ENCODE assay signal across 8 mouse cellular contexts in the genomic region with DNA sequence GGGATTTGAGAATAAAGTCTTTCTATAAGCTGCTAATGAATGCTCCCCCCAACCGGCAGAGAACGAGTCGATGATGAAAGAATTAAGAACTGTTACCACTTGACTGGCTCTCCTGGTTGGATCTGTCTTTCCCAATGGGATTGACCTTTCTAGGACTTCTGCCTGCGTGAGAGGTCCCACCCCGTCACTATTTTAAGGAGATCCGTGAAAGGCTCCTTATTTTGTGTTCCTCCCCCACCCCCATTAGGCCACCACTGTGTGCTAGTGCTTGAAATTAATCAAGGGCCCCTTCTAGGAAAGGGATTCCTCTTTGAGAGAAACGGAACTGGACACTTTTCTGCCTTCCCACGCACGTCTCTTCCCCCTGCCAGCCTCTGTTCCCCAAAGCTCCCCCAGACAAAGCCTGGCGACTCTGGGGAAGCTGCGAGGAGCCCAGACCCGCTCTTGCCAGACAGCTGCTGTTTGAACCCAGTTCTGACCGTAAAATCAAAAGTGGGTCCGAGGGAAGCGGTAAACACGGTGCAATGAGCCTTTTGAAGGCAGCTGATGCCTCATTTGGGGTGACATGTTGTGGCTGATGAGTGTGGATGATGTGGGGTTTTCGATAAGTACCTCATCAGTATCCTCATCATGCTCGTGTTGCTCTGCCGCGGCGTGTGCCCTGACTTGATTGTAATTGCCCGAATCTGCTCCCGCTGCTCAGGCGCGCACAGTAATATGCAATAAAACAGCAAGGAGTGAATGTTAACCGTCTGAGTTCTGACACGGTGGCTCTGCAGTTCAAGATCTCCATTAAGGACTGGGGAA. TPM values are rescaled to one million over a fixed set of nuclear protein-coding genes. Genes with fewer than 3 reads are reported as not detected.
DNase-seq lines count a peak whose midpoint lies in the region; ATAC-seq lines count a peak whose summit lies in the region.

No protein-coding gene starts in this region.

- H3K9me3 ChIP-seq in heart, embryonic 13.5 days = no peaks in the 10 kb centered on the region
- no peaks in the 10 kb centered on the region for H3K9me3 ChIP-seq in lung, embryonic 16.5 days (ENCODE audit: control insufficient read depth, low read length)
- H3K9me3 ChIP-seq in stomach, embryonic 14.5 days (ENCODE audit: control insufficient read depth, low read depth, low read length) = no peaks in the 10 kb centered on the region

- H3K4me1 ChIP-seq in heart, embryonic 13.5 days = peaks cover 14% of the 10 kb centered on the region; the same call in 1 of the 2 replicates
- H3K4me1 ChIP-seq in lung, embryonic 16.5 days (replicated peaks; ENCODE audit: control insufficient read depth, insufficient read depth, low read length) = peaks cover 19% of the 10 kb centered on the region
- H3K4me1 ChIP-seq in stomach, embryonic 14.5 days (ENCODE audit: control insufficient read depth, insufficient read depth, low read length) = 0 out of 2 replicates have a peak, but pooled peaks cover 2% of the 10 kb centered on the region

- 11% methylated on average over 27 of the region's 27 CpGs for WGBS in heart, embryonic 13.5 days
- 10% methylated on average over 27 of the region's 27 CpGs for WGBS in lung, embryonic 16.5 days
- 16% methylated on average over 27 of the region's 27 CpGs for WGBS in stomach, embryonic 14.5 days

- H3K27ac ChIP-seq in heart, embryonic 13.5 days (replicated peaks) = no peak overlapping the region
- peak overlapping the region; percentile 90 for H3K27ac ChIP-seq in lung, embryonic 16.5 days (ENCODE audit: low read length)
- no peak overlapping the region for H3K27ac ChIP-seq in stomach, embryonic 14.5 days (ENCODE audit: low read length)

- intact Hi-C loops in heart, postnatal 36 days (cut with DNase I) = no loop called here

- peak overlapping the region; percentile 86 for H3K4me2 ChIP-seq in heart, embryonic 13.5 days
- H3K4me2 ChIP-seq in lung, embryonic 16.5 days (ENCODE audit: low read depth, low read length) = peak overlapping the region; percentile 80
- H3K4me2 ChIP-seq in stomach, embryonic 14.5 days (replicated peaks; ENCODE audit: low read depth, low read length) = peak overlapping the region; percentile 53

- H3K36me3 ChIP-seq in heart, embryonic 13.5 days = no peaks in the 10 kb centered on the region
- H3K36me3 ChIP-seq in lung, embryonic 16.5 days (ENCODE audit: control insufficient read depth, insufficient read depth, low read length) = no peaks in the 10 kb centered on the region
- no peaks in the 10 kb centered on the region for H3K36me3 ChIP-seq in stomach, embryonic 14.5 days (ENCODE audit: control insufficient read depth, insufficient read depth, low read length)

- peak overlapping the region; percentile 77 for H3K9ac ChIP-seq in heart, embryonic 13.5 days
- peak overlapping the region; percentile 65 for H3K9ac ChIP-seq in lung, embryonic 16.5 days (ENCODE audit: low read length)
- H3K9ac ChIP-seq in stomach, embryonic 14.5 days (replicated peaks; ENCODE audit: low read depth, low read length) = peak overlapping the region; percentile 28; the same call in 1 of the 2 replicates

- no peak for ATAC-seq in heart, embryonic 13.5 days (ENCODE audit: extremely low read depth, insufficient number of reproducible peaks, low FRiP score, low TSS enrichment)
- peak; percentile 49 to 58; a peak in 3 of 4 replicates for ATAC-seq in hematopoietic stem cell, adult 5-6 weeks (replicated peaks in 1 of 2; ENCODE audit: insufficient read depth in 1 of 2, low FRiP score in 2 of 2, low TSS enrichment in 1 of 2, low read depth in 1 of 2, poor library complexity in 2 of 2, severe bottlenecking in 2 of 2)
- ATAC-seq in lung, embryonic 16.5 days (ENCODE audit: low read depth) = peak; percentile 82
- no peak for ATAC-seq in stomach, embryonic 14.5 days (ENCODE audit: insufficient number of reproducible peaks, insufficient read depth, low FRiP score, low read depth)

- no peak for DNase-seq in heart, adult 11 months
- DNase-seq in brain, adult 2 months (ENCODE audit: low read depth, low spot score) = peak; percentile 24
- DNase-seq in urinary bladder, postnatal 25 days (ENCODE audit: low spot score) = no peak
- DNase-seq in heart, postnatal 36 days = no peak

- H3K4me3 ChIP-seq in heart, embryonic 13.5 days = peak overlapping the region; percentile 54
- peak overlapping the region; percentile 42 for H3K4me3 ChIP-seq in lung, embryonic 16.5 days (ENCODE audit: low read length)
- H3K4me3 ChIP-seq in stomach, embryonic 14.5 days (ENCODE audit: low read depth, low read length) = peak overlapping the region; percentile 28

- peaks cover 11% of the 10 kb centered on the region; the same call in 1 of the 2 replicates for H3K27me3 ChIP-seq in heart, embryonic 13.5 days (replicated peaks)
- H3K27me3 ChIP-seq in lung, embryonic 16.5 days (ENCODE audit: control insufficient read depth, insufficient read depth, low read depth, low read length) = no peaks in the 10 kb centered on the region
- H3K27me3 ChIP-seq in stomach, embryonic 14.5 days (ENCODE audit: control insufficient read depth, insufficient read depth, low read length) = no peaks in the 10 kb centered on the region

RNA-seq across cellular contexts. Expression of gene Mbip, which starts 44.0 kb away (rescaled TPM):
- 24.9 and 25.9 TPM in 2 replicates for polyA plus RNA-seq in heart, embryonic 13.5 days (2015; fragmentation: Nextera tagmentation; extraction: Ambion mirVana)
- 36.7 and 42.1 TPM in 2 replicates for total RNA-seq in hematopoietic stem cell, adult 5-6 weeks (2017)
- 211 and 218 TPM in 2 replicates for polyA plus RNA-seq in lung, embryonic 16.5 days (2015; fragmentation: Nextera tagmentation; extraction: Ambion mirVana)
- 39.8 and 40.6 TPM in 2 replicates for polyA plus RNA-seq in stomach, embryonic 14.5 days (2014; fragmentation: Nextera tagmentation; extraction: Ambion mirVana)
- 1 to 10 TPM; 7.5 TPM for total RNA-seq in heart, postnatal 36 days (2021)

Comparison
In these comparisons a context has a peak if more than half of its experiments do, and no peak if none do; other contexts are left out.
1. ATAC-seq: peak in hematopoietic stem cell, adult 5-6 weeks (2 of 2) and lung, embryonic 16.5 days (single experiment); none in heart, embryonic 13.5 days (single experiment) and stomach, embryonic 14.5 days (single experiment).
2. Peak in every context shown above with its lines, with median percentiles within 50 percentile points of each other: H3K4me2 ChIP-seq, H3K4me3 ChIP-seq and H3K9ac ChIP-seq.